Mouse (Mus musculus) CH12.LX (cell line): ENCODE results near the gene Col20a1.

Experiments
- CTCF ChIP-seq, 2 experiments: IDR thresholded peaks in 1 of 2; conservative IDR thresholded peaks in 1 of 2; 2 replicates each; pipeline ENCODE4 v1.5.1; 2011 to 2012; ENCODE audit warnings: low read depth in 2 of 2, low read length in 2 of 2, improper control_type of control experiment in 1 of 2, inconsistent platforms in 1 of 2, mild to moderate bottlenecking in 1 of 2, moderate library complexity in 1 of 2
- E2F4 ChIP-seq: IDR thresholded peaks from 2 replicates; pipeline ENCODE4 v1.6.1; 2011; ENCODE audit warnings: low read depth, low read length, improper control_type of control experiment; ENCODE audit not compliant: insufficient replicate concordance
- ELF1 ChIP-seq: IDR thresholded peaks from 2 replicates; pipeline ENCODE4 v1.6.1; 2014; ENCODE audit warnings: low read depth, mild to moderate bottlenecking, inconsistent platforms, low read length, improper control_type of control experiment
- EP300 ChIP-seq: IDR thresholded peaks from 2 replicates; pipeline ENCODE4 v1.6.1; 2011; ENCODE audit warnings: low read length, improper control_type of control experiment
- HCFC1 ChIP-seq: IDR thresholded peaks from 2 replicates; pipeline ENCODE4 v1.6.1; 2012; ENCODE audit warnings: low read depth, mild to moderate bottlenecking, inconsistent platforms, low read length, improper control_type of control experiment
- MYC ChIP-seq: IDR thresholded peaks from 2 replicates; pipeline ENCODE4 v1.6.1; 2011; ENCODE audit warnings: low read depth, mild to moderate bottlenecking, improper control_type of control experiment, low read length
- NRF1 ChIP-seq: IDR thresholded peaks from 2 replicates; pipeline ENCODE4 v1.6.1; 2014; ENCODE audit warnings: low read depth, mild to moderate bottlenecking, inconsistent platforms, low read length, improper control_type of control experiment, moderate library complexity
- PAX5 ChIP-seq: IDR thresholded peaks from 2 replicates; pipeline ENCODE4 v1.6.1; 2012; ENCODE audit warnings: low read length, inconsistent platforms, mixed read lengths
- RAD21 ChIP-seq: IDR thresholded peaks from 2 replicates; pipeline ENCODE4 v1.6.1; 2011; ENCODE audit warnings: low read depth, mild to moderate bottlenecking, low read length, improper control_type of control experiment, moderate library complexity
- USF2 ChIP-seq: conservative IDR thresholded peaks from 2 replicates; pipeline ENCODE4 v1.6.1; 2011; ENCODE audit warnings: low read depth, low read length, improper control_type of control experiment
- ZC3H11A ChIP-seq: IDR thresholded peaks from 2 replicates; pipeline ENCODE4 v1.6.1; 2012; ENCODE audit warnings: low read depth, mild to moderate bottlenecking, inconsistent platforms, low read length, improper control_type of control experiment
- ZKSCAN1 ChIP-seq: IDR thresholded peaks from 2 replicates; pipeline ENCODE4 v1.6.1; 2012; ENCODE audit warnings: low read depth, inconsistent platforms, low read length, improper control_type of control experiment, borderline replicate concordance

- TF ChIP-seq EP300 (no peak), ZC3H11A (no peak), CTCF (conservative IDR thresholded peaks at IDR 0.05 in 1 of 2, IDR thresholded peaks at IDR 0.05 in 1 of 2; ENCODE audit: low read depth in 2 of 2, low read length in 2 of 2) (no peak), HCFC1 (no peak), ZKSCAN1 (no peak), NRF1 (no peak), USF2 (no peak), ELF1 (no peak), E2F4 (no peak), MYC (no peak), RAD21 (no peak), PAX5 (no peak)
Observed at GRCm38 (mm10) chr2:180954061-180955047, 32.0 kb upstream of the Col20a1 start, which contains the start of gene Nkain4.
